Mouse (Mus musculus): ENCODE data around the gene Cdca4.
"Not testable (repeated sequence)": the region's sequence is repeated elsewhere in the genome, so short reads cannot be mapped to it uniquely, and the experiment has no call there.

Gene Cdca4

GRCm38 (mm10) chr12:112857021-112857925 is 28.1 kb upstream of the Cdca4 start:
- no peak for DNase-seq (ENCODE audit: low spot score)

GRCm38 (mm10) chr12:112856338-112856737 is 27.1 kb upstream of the Cdca4 start:
- no peak for DNase-seq (ENCODE audit: low spot score)

GRCm38 (mm10) chr12:112854610-112855333 is 25.5 kb upstream of the Cdca4 start:
- no peak for DNase-seq (ENCODE audit: low spot score)

- no peak for DNase-seq (ENCODE audit: low spot score)
Observed at GRCm38 (mm10) chr12:112853050-112853729, 24.0 kb upstream of the Cdca4 start.

GRCm38 (mm10) chr12:112851116-112851515 is 21.9 kb upstream of the Cdca4 start:
- no peak for DNase-seq (ENCODE audit: low spot score)

GRCm38 (mm10) chr12:112850344-112850743 is 21.1 kb upstream of the Cdca4 start:
- no peak for DNase-seq (ENCODE audit: low spot score)

- DNase-seq (ENCODE audit: low spot score): no peak
Observed at GRCm38 (mm10) chr12:112849235-112850022, 20.2 kb upstream of the Cdca4 start.

GRCm38 (mm10) chr12:112847880-112848279 is 18.7 kb upstream of the Cdca4 start:
- no peak for DNase-seq (ENCODE audit: low spot score)

- DNase-seq (ENCODE audit: low spot score): peak; percentile 89
Observed at GRCm38 (mm10) chr12:112843803-112844202, 14.6 kb upstream of the Cdca4 start.

GRCm38 (mm10) chr12:112842128-112842527 is 12.9 kb upstream of the Cdca4 start:
- DNase-seq (ENCODE audit: low spot score): not testable (repeated sequence)

- not testable (repeated sequence) for DNase-seq (ENCODE audit: low spot score)
Observed at GRCm38 (mm10) chr12:112841338-112841892, 12.2 kb upstream of the Cdca4 start.

GRCm38 (mm10) chr12:112840209-112841086 is 11.2 kb upstream of the Cdca4 start:
- no peak for DNase-seq (ENCODE audit: low spot score)

- DNase-seq (ENCODE audit: low spot score): no peak
Observed at GRCm38 (mm10) chr12:112835046-112835445, 5.8 kb upstream of the Cdca4 start.

- no peak for DNase-seq (ENCODE audit: low spot score)
Observed at GRCm38 (mm10) chr12:112833527-112833926, 4.3 kb upstream of the Cdca4 start.

- no peak for DNase-seq (ENCODE audit: low spot score)
Observed at GRCm38 (mm10) chr12:112832411-112832810, 3.2 kb upstream of the Cdca4 start.

- DNase-seq (ENCODE audit: low spot score): no peak
Observed at GRCm38 (mm10) chr12:112830570-112830969, 1.3 kb upstream of the Cdca4 start.

GRCm38 (mm10) chr12:112830141-112830540 is 918 bp upstream of the Cdca4 start:
- DNase-seq (ENCODE audit: low spot score): no peak

- DNase-seq (ENCODE audit: low spot score): peak; percentile 81
Observed at GRCm38 (mm10) chr12:112828501-112829243, 551 bp downstream of the Cdca4 start.

- DNase-seq (ENCODE audit: low spot score): no peak
Observed at GRCm38 (mm10) chr12:112825901-112826300, 3.3 kb downstream of the Cdca4 start.

GRCm38 (mm10) chr12:112823221-112823620 is 6.0 kb downstream of the Cdca4 start:
- DNase-seq (ENCODE audit: low spot score): no peak

Measured in embryo, embryonic 10 days (tissue).